Mouse (Mus musculus) ES-E14 (cell line): ENCODE data around the gene Epb41l2. TPM values are rescaled to one million over a fixed set of nuclear protein-coding genes. Genes with fewer than 3 reads are reported as not detected.

Experiments
- DNase-seq: peaks from one replicate; pipeline ENCODE4 v3.0.0-alpha.2; 2013; ENCODE audit warnings: low read depth, low spot score
- H3K27ac ChIP-seq: 2 replicates; pipeline ENCODE4 v1.5.1; 2012; ENCODE audit warnings: low read depth, mild to moderate bottlenecking, low read length, moderate library complexity, mixed read lengths; ENCODE audit not compliant: poor library complexity, insufficient read depth, severe bottlenecking
- H3K36me3 ChIP-seq: 2 replicates; pipeline ENCODE4 v1.6.1; 2012; ENCODE audit warnings: mild to moderate bottlenecking, low read length, moderate library complexity, mixed read lengths; ENCODE audit not compliant: control insufficient read depth, poor library complexity, insufficient read depth, severe bottlenecking
- H3K4me1 ChIP-seq, 2 experiments: fragments of 150-350 bp in 1 of 2; sonication (generic) in 1 of 2; 2 replicates each; pipeline ENCODE4 v1.6.1; 2012; ENCODE audit warnings: low read length in 2 of 2, mild to moderate bottlenecking in 1 of 2, mixed read lengths in 1 of 2; ENCODE audit not compliant: control insufficient read depth in 2 of 2, insufficient read depth in 2 of 2, poor library complexity in 1 of 2
- H3K4me3 ChIP-seq, 2 experiments: fragments of 150-350 bp in 1 of 2; sonication (generic) in 1 of 2; 2 replicates each; pipeline ENCODE4 v1.5.1; 2012; ENCODE audit warnings: low read length in 2 of 2, low read depth in 1 of 2, mild to moderate bottlenecking in 1 of 2, mixed read lengths in 1 of 2; ENCODE audit not compliant: insufficient read depth in 1 of 2, poor library complexity in 1 of 2, severe bottlenecking in 1 of 2
- H3K9ac ChIP-seq: 2 replicates; pipeline ENCODE4 v1.6.1; 2012; ENCODE audit warnings: low read depth, mild to moderate bottlenecking, low read length, mixed read lengths; ENCODE audit not compliant: poor library complexity, insufficient read depth, severe bottlenecking
- H3K9me3 ChIP-seq: fragments of 150-350 bp; sonication (generic); 2 replicates; pipeline ENCODE4 v1.6.1; 2012; ENCODE audit warnings: low read depth, mild to moderate bottlenecking, low read length; ENCODE audit not compliant: control insufficient read depth, insufficient read depth
- CHD2 ChIP-seq: IDR thresholded peaks from 2 replicates; pipeline ENCODE4 v1.6.1; 2014; ENCODE audit warnings: mild to moderate bottlenecking, low read depth, low read length, inconsistent platforms
- HCFC1 ChIP-seq: IDR thresholded peaks from 2 replicates; pipeline ENCODE4 v1.6.1; 2012; ENCODE audit warnings: low read length, inconsistent platforms, borderline replicate concordance; ENCODE audit not compliant: insufficient read depth
- MAFK ChIP-seq: IDR thresholded peaks from 2 replicates; pipeline ENCODE4 v1.6.1; 2014; ENCODE audit warnings: mild to moderate bottlenecking, low read depth, low read length, inconsistent platforms; ENCODE audit not compliant: insufficient read depth
- ZC3H11A ChIP-seq: IDR thresholded peaks from 2 replicates; pipeline ENCODE4 v1.6.1; 2012; ENCODE audit warnings: low read depth, mild to moderate bottlenecking, inconsistent platforms, low read length, borderline replicate concordance
- ZNF384 ChIP-seq: IDR thresholded peaks from 2 replicates; pipeline ENCODE4 v1.6.1; 2012; ENCODE audit warnings: low read depth, low read length, inconsistent platforms
- in situ Hi-C, 2 experiments: fragments of 600-800 bp; cut with MboI; formaldehyde crosslinking; loops; one replicate each; pipeline ENCODE4 v1.15.1; 2025; ENCODE audit warnings: low sequenced_read_pairs in 2 of 2, inconsistent platforms in 1 of 2; ENCODE audit not compliant: unreplicated experiment in 2 of 2
- total RNA-seq: library from RNA; depleted of rRNA; stranded (reverse); fragments of 300-350 nt; gene quantifications from 2 replicates; pipeline ENCODE4 v1.2.3, GENCODE M21; 2012

Gene Epb41l2
- total RNA-seq, 1 experiment = 72.5 TPM

- Histone ChIP-seq H3K9me3 (no peaks in the 10 kb centered on the region), H3K4me1 (peaks cover 0 to 4% of the 10 kb centered on the region in 2 experiments; a peak in 2 of 4 replicates), H3K36me3 (no peaks in the 10 kb centered on the region), H3K27ac (no peak overlapping the region), H3K9ac (no peak overlapping the region), H3K4me3 (no peak overlapping the region)
- in situ Hi-C loops = no loop called here
- DNase-seq = no peak
- no peak for TF ChIP-seq ZNF384
- TF ChIP-seq ZC3H11A = no peak
- TF ChIP-seq HCFC1 = no peak
- no peak for TF ChIP-seq MAFK
- TF ChIP-seq CHD2 = no peak
Measured at GRCm38 (mm10) chr10:25321198-25321597, 38.4 kb upstream of the Epb41l2 start.

- in situ Hi-C loops = no loop called here
- no peaks in the 10 kb centered on the region for H3K9me3 ChIP-seq
- no peak for TF ChIP-seq ZC3H11A
- no peak for TF ChIP-seq MAFK
- TF ChIP-seq CHD2 = no peak
- TF ChIP-seq HCFC1 = no peak
- TF ChIP-seq ZNF384 = no peak
Measured at GRCm38 (mm10) chr10:25325690-25326089, 33.9 kb upstream of the Epb41l2 start.

DNA sequence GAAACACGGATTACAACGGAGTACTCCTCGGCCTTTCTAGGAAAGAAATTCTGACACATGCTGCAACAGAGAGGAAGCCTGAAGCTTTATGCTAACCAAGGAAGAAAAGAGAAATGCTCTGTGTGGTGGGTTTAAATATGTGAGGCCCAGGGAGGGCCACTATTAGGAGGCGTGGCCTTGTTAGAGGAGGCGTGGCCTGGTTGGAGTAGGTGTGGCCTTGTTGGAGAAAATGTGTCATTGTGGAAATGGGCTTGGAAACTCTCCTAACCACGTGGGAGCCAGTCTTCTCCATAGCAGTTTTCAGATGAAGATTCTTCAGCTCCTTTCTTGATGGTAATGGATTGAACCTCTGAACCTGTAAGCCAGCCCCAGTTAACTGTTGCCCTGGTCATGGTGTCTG lies 32.1 kb upstream of the Epb41l2 start:
- DNase-seq = no peak
- H3K4me3 ChIP-seq = no peak overlapping the region
- in situ Hi-C loops = no loop called here
- H3K4me1 ChIP-seq = no peaks in the 10 kb centered on the region
- no peak for TF ChIP-seq HCFC1
- no peak for TF ChIP-seq MAFK
- no peak for TF ChIP-seq ZC3H11A
- no peak for TF ChIP-seq ZNF384
- TF ChIP-seq CHD2 = no peak
- no peaks in the 10 kb centered on the region for H3K36me3 ChIP-seq
- H3K9ac ChIP-seq = no peak overlapping the region
- H3K27ac ChIP-seq = no peak overlapping the region
- no peaks in the 10 kb centered on the region for H3K9me3 ChIP-seq

More at GRCm38 (mm10) chr10:25325690-25326089, 33.9 kb upstream of the Epb41l2 start:
- H3K4me1 ChIP-seq = no peaks in the 10 kb centered on the region; a peak in 1 of 4 replicates
- DNase-seq = no peak
- no peak overlapping the region for H3K4me3 ChIP-seq
- no peak overlapping the region for H3K27ac ChIP-seq
- no peak overlapping the region for H3K9ac ChIP-seq
- H3K36me3 ChIP-seq = no peaks in the 10 kb centered on the region

DNA sequence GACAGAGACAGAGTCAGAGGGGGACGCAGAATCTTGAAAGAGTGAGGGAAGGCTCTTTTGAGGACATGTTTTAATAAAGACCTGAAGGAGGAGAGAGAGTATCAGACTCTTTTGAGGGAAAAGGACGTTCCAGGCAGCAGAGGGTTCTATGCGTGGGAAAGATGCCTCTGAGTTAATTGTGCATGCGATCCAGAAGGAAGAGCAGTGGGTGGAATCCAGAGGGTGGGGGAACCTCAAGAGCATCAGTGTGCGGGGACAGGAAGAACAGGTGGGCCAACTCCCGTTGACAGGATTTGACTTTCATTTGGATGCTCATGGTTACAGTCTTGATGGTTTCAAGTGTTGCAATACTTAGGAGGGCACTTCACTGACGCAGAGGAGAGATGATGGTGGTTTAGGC lies 29.5 kb upstream of the Epb41l2 start:
- Histone ChIP-seq H3K27ac (no peak overlapping the region), H3K4me3 (no peak overlapping the region), H3K9ac (no peak overlapping the region), H3K36me3 (no peaks in the 10 kb centered on the region), H3K4me1 (no peaks in the 10 kb centered on the region), H3K9me3 (no peaks in the 10 kb centered on the region)
- no peak for DNase-seq
- TF ChIP-seq HCFC1 (no peak), ZNF384 (no peak), CHD2 (no peak)
- in situ Hi-C loops = no loop called here

- no peaks in the 10 kb centered on the region for H3K36me3 ChIP-seq
- H3K4me1 ChIP-seq = no peaks in the 10 kb centered on the region
- no peak for TF ChIP-seq CHD2
- TF ChIP-seq HCFC1 = no peak
- TF ChIP-seq MAFK = no peak
- no peak for TF ChIP-seq ZC3H11A
- no peak for TF ChIP-seq ZNF384
- H3K27ac ChIP-seq = no peak overlapping the region
- DNase-seq = no peak
- H3K4me3 ChIP-seq = no peak overlapping the region
- H3K9me3 ChIP-seq = no peaks in the 10 kb centered on the region
- in situ Hi-C loops = no loop called here
- no peak overlapping the region for H3K9ac ChIP-seq
Measured at GRCm38 (mm10) chr10:25331321-25332049, 28.1 kb upstream of the Epb41l2 start.
